Mouse (Mus musculus) lung, postnatal 0 days (tissue): ENCODE measurements around the gene Zfp974.
"Not testable (repeated sequence)": the region's sequence is repeated elsewhere in the genome, so short reads cannot be mapped to it uniquely, and the experiment has no call there.

Source experiments
- CTCF ChIP-seq: IDR thresholded peaks from 2 replicates; pipeline ENCODE4 v1.5.1; 2016; ENCODE audit warnings: antibody characterized with exemption, mild to moderate bottlenecking
- EP300 ChIP-seq: IDR thresholded peaks from 2 replicates; pipeline ENCODE4 v1.6.1; 2016; ENCODE audit warnings: antibody characterized with exemption, mild to moderate bottlenecking, control low read depth

DNA sequence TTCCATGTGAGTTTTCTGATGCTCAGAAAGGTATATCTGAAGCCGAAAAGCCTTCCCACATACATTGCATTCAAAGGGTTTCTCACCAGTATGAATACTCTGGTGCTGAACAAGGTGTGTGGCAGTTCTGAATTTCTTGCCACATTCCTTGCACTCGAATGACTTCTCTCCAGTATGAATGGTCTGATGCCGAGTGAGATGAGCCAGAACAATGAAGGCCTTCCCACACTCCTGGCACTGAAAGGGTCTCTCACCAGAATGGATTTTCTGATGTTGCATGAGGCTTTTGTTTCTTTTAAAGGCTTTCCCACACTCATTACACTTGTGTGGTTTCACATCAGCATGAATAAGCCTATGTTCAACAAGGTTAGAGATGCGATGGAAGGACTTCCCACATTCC, 18.3 kb downstream of the Zfp974 start:
- not testable (repeated sequence) for TF ChIP-seq CTCF, EP300
